Mouse (Mus musculus) urinary bladder, postnatal 4 days (tissue): ENCODE measurements around the gene Snapc2.

Experiments used
- DNase-seq, 2 experiments: peaks; one replicate each; pipeline ENCODE4 v3.0.0; 2021 to 2022; ENCODE audit warnings: low spot score in 2 of 2

Snapc2 gene

DNA sequence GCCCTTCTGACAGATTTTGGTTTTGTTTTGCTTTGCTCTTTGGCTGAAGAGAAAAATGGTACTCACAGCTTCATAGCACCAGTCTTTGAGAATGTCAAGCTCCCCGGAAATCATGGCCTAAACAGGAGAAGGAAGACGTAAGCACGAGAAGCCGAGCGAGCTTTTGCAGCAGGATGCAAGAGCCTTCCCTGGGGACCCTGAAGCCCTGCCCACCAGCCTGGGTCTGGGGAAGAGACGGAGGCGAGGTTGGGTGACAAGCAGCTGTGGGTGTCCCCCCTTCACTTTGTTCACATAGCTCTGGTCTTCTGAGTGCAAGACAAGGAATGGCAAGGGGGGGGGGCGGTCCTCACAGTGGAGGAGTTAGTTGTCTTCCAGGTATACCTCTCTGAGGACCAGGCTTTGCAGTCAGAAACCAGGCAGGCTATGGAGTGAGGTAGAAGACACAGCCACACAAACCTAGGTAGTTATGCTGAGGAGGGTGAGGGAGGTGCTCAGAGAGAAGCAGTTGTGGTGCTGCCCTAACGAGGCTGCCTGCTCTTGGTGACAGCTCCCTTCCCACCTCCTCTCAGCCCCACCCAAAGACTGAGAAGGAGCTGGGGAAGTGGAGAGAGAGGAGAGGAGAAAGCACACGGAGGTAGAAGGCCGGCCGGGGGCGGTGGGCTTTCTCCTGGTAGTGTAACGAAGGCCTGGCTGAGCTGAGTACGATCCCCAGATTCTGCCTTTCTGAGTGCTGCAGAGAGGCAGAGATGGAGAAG lies 12.5 kb downstream of the Snapc2 start:
- DNase-seq: no peak

DNA sequence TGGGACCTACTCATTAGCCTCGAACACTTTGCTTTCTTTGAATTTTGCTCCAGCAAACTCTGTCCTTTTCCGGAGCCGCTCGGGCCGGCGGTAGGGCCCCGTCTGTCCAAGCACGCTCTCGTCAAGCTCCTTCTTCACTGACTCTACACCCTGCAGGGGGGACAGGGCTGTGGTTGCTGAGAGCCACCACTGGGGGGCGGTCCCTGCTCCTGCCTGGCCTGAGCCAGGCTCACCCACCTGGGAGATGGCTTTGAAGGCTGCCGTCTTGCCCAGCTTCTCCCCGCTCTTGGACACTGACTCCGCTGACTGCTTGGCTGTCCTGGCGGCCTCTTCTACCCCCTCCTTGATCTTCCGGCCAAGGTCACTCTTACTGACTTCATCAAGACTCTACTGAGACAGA lies 14.7 kb downstream of the Snapc2 start:
- DNase-seq: no peak

DNA sequence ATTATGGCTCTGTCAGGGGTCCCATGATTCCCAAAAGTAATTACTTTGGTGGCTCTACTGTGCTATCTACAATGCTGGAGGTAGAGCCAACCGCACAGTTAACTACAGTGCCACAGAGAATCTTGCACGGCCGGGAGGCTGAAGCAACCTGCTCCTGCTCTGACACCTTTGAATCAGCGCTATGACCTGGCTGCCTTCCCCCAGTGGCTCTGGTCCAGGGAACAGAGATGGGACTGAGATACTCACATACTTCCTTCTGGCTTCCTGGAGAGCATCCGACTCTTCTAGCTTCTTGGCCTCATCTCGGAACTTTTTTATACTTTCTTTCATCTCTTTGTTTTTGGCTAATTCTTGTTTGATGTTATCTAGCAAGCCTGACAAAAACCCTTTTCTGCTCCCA lies 16.7 kb downstream of the Snapc2 start:
- DNase-seq: no peak

DNA sequence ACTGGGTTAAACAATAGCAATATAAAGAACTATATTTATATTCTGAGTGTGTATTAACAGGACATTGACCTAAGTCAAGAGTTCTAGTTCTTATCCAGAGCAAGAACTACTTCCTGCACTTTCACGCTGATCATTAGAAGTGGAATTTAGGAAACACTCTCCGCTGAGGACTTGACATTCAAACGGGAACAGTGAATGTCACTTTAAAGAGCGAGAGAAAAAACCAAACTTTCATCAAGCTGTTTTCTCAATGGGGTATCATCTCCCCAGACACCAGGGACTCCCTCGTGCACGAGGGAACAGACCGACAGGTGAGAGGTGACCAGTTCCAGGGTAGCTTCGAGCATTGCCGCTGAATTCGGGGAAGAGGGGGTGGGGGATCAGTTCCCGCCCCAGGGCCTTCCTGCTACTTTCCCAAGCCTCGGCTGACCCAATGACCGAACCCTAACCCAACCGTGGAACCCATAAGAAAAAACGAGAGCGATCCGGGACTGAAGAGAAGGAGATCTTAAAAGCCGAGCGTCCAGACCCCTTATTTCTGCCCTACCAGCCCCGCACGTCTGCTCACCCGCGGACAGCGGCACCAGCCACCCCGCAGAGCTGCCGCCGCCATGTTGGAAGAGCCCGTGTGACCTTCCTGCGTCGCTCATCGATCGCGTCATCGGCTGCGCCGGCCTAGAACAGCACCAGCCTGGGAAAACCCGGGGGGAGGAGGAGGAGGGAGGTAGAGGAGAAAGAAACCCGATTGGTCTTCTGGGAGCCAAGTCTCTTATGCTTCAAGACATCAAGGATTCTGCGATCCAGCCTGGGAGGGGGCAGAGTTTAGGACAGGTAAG lies 22.6 kb downstream of the Snapc2 start, which contains the start of gene Timm44:
TSS of gene Timm44 (minus strand) at position 639 of the 836 bp plus-strand sequence.
- DNase-seq: peak; percentile 89 to 97

DNA sequence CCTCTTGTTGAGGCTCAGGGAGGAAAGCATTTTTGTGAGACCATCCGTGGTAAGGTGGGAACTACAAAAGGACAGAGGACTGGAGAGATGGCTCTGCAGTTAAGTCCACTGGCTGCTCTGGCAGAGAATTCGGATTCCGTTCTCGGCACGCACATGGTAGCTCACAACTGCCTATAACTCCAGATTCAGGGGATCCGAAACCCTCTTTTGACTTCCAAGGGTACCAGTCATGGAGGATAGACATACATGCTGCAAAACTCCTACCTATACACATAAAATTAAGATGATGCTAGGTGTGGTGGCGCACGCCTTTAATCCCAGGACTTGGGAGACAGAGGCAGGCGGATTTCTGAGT lies 23.2 kb downstream of the Snapc2 start:
- DNase-seq: no peak

DNA sequence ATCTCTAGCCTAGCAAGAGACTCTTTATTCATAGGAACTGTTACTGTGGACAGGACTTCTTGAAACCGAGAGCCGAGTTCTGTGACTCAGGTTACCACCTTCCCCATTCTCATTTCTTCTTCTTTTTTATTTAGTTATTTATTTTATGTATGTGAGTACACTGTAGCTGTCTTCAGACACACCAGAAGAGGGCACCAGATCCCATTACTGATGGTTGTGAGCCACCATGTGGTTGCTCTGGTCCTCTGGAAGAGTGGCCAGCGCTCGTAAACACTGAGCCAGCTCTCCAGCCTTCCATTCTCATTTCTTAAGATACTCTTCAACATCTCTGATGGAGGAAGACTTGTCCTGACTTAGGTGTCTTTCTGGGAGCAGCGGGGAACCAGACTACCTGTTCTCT lies 39.9 kb downstream of the Snapc2 start:
- no peak for DNase-seq

DNA sequence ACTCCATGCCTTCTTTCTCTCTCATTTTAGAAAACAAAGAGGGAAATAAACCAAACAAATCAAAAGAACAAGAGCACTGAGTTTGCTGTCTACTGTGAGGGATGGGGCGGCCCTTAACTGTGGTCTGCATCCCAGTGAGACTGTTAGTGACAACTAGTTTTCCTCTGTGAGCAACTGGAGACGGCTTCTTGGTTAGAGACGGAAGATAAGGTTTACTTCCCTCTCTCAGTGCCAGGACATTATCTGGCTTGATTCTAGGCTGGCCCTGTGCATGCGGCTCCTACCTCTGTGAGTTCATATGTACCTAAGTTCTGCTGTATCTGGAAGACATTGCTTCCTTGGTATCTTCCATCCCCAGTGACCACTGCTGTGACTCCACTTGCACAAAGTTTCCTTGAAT lies 44.9 kb downstream of the Snapc2 start:
- no peak for DNase-seq

DNA sequence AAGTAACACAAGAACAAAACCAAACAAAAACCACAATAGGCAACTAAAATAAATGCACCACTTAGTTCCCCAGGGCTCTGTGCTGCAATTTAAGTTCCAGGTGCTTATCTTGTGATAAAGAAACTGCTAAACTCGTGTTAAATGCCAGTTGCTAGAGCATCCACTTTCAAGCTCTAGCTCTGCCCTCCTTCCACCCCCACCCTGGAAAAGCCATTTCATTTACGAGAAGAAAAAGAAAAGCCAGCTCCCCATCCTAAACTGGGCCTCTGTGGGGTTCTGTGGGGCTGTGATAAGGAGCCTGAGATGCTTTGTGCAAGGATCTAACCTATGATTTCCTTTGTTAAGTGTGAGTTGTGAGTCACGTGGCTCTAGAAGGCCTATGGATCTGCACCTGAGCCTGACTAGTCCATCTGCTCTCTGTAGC lies 51.3 kb downstream of the Snapc2 start:
- DNase-seq: no peak
